Mouse (Mus musculus): ENCODE data around the gene Srebf2.
"Not testable (repeated sequence)": the region's sequence is repeated elsewhere in the genome, so short reads cannot be mapped to it uniquely, and the experiment has no call there.

Srebf2 gene

DNA sequence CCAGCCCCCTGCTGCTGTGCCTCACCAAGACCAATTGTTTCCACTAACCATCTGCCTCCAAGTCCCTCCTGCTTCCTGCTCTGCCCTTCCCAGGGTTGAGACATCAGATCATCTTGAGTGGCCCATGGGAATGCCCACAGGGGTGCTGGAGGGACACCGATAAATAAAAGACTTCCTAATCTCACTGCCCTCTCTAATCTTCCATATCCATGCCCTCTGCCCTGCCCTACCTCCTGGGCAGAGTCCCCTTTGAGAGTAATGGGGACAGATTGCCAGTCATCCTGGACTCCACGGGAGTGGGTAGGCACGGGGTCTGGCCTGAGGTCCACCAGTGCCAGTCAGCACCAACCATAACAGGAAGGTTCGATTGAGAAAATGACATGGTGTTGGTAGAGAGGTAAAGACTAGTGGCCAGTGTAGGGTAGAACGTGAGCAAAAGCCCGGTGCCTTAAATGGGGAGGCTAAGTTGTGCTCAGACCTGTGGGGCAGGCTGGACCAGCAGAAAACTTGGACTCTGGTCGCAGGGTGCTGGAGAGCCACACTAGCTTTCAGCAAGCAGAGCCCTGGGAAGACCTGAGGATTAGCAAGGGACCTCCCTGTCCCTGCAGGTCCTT, 77.7 kb downstream of the Srebf2 start:
- in situ Hi-C loops (cut with MseI, MboI): no loop called here

DNA sequence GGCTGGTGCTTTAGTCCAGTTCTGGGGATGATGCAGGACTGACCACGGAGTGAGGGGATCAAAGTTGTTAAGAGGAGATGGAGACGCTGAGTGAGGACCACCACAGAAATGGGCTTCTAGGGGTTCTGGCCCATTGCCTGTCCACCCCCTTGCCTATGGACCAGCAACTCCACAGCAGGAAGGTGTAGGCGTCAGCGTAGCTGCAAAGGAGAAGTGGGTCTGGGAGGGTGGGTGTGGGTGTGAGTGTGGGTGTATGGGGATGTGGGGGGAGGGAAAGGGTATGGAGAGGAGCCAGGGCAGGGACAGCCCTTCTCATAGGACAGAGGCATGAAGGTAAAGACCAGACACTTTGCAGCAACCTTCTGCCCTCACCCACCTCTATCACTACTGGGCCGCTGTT, 78.8 kb downstream of the Srebf2 start:
- in situ Hi-C loops (cut with MseI, MboI): no loop called here

DNA sequence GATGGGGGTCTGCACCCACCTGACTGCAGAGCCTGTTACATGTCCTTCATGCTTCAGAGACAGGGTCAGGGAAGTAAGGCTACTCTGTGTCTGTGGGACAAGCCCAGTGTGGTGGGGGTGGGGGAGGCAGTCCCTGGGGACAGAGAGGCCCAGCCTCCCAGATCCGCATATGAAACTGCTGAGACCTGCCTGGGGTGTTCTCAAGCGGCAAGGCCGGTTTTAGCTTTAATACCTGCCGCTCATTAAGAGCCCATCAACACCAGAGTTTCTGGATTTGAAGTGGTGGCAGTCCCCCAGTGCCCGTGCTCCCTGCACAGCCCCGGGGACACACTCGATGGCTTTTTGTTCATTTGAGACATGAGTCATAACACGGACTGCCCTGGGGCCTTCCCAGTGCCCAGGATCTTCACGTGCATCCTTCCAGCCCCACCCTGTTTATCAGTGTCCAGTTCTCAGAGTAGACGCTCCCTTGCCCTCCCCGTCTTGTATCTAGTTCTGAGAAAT, 82.6 kb downstream of the Srebf2 start:
- in situ Hi-C loops (cut with MseI, MboI): loop anchor here (10.0 kb wide), 1 partner anchor 165 kb away; the partner anchor contains the start of gene Mei1 (in 2 of the 2)

DNA sequence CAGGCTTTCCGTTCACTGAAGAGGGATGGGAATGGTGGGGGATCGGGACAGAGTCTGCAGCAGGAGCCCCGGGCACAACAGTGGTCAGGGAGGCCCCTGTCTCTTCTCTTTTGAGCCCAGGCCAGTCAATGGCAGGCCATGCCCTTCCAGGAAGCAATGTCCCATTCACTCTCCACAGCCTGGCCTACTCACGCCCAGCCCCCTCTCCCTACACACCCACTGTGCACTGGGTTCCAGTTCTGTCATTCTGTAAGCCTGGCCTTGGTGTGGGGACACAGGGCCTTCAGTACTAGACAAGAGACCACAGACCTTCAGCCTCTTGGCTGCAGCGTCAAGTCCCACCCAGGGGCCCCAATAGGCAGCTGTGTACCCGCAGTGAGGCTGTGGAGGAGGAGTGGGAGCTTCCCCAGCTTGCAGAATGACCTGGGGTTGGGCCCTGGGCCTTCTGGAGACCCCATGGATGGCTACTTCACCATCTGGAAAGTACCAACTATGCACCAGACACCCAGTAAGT, 83.2 kb downstream of the Srebf2 start:
- in situ Hi-C loops (cut with MseI, MboI): loop anchor here (10.0 kb wide), 1 partner anchor 165 kb away; the partner anchor contains the start of gene Mei1 (in 2 of the 2)

DNA sequence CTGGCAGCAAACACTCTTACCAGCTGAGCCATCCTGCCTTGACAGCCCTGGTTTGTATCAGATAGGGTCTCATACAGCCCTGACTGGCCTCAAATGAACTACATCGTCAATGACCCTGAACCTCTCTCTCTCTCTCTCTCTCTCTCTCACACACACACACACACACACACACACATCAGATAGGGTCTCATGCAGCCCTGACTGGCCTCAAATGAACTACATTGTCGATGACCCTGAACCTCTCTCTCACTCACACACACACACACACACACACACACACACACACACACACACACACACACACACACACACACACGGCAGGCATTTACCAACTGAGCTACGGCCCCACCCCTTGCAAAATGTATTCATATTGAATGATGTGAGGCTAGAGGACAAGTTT, 84.1 kb downstream of the Srebf2 start:
- in situ Hi-C loops (cut with MseI, MboI): loop anchor here (10.0 kb wide), 1 partner anchor 166 kb away; the partner anchor contains the start of gene Mei1 (in 2 of the 2)

DNA sequence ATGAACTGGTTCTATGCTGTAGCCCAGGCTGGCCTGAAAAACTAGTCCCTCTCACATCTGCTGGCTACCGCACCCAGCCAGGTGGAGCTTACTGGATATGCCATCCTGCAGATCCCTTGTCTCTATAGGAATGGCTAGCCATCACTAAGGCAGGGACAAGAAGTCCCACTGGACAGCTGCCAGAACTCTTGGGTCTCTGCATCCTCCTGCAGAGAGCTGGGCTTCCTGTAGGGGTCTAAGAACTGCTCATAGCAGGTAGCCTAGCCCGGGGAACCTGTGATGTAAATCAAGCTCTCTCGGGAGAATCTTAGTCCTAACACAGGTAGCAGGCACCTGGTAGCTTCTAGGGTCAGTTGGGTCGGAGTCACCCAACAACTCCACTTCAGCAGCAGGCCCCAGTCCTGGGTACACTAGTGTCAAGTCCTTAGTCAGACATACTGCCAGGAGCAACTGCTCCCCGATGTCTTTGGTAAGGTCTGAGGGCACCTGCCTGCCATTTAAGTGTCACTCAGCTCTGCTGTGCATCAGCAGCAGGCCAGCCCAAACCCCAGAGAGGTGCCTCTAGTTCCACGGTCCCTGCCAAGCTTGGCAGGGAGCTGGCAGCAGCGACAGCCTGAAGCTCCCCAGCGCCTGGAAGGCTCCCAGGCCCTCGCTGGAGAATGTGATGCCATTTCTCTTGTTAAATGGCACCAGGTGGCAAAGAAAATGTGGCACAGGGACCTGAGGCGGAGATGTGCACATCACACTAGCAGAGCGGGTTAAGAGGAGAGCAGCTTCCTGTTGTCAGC, 84.8 kb downstream of the Srebf2 start:
- in situ Hi-C loops (cut with MseI, MboI): loop anchor here (10.0 kb wide), 1 partner anchor 167 kb away; the partner anchor contains the start of gene Mei1 (in 2 of the 2)

DNA sequence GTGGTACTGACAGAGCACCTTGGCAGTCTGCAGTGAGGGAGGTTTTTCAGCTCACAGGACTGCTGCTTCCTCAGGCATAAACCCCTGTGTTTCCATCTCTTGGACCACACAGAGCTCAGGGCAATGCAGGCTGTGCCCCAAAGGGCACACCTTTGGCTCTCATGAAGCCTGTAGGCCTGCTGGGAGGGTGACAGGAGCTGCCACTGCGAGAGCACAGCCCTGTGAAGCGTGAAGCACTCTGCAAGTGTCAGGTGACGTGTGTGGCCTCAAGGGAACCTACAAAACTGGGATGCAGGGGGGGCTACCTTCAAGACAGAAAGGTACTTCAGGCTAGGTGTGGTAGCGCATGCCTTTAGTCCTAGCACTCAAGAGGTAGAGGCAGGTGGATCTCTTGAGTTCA, 85.7 kb downstream of the Srebf2 start:
- in situ Hi-C loops (cut with MseI, MboI): loop anchor here (10.0 kb wide), 1 partner anchor 168 kb away; the partner anchor contains the start of gene Mei1 (in 2 of the 2)

DNA sequence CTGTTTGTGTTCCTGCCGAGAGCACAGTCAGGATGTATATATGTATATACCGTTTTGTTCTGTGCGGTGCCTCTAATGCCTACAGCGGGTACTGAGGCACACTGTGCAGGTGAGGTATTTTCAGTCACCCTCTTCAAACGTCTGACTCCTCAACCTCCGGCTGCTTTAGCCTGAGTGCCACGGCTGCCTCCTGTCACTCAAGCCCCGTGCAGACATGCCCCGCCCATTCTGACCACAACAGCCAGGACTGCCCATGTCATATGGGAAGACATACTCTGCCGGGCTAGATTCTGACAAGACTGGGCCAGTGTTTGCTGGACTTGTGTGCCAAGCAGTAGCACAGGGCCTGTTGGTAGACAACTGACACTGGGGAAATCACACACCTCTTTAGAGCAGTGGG, 88.7 kb downstream of the Srebf2 start:
- in situ Hi-C loops (cut with MseI, MboI): loop anchor here (10.0 kb wide), 1 partner anchor 171 kb away; the partner anchor contains the start of gene Mei1 (in 2 of the 2)

DNA sequence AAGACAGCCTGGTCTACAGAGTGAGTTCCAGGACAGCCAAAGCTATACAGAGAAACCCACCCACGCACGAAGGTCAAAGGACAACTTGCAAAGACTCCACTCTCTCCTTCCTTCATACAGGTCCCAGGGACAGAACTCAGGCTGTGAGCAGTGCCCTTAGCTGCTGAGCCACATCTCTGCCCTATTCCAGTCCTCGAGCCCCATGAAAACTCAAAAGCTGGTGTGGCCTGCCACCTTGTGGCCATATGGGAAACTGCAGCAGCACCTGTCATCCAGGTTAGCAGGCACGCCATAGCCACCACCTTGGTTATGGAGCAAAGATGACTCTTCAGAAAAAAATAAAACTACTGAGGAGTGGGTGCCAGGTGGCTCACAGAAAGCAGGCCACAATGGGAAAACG, 89.6 kb downstream of the Srebf2 start:
- in situ Hi-C loops (cut with MseI, MboI): loop anchor here (10.0 kb wide), 1 partner anchor 172 kb away; the partner anchor contains the start of gene Mei1 (in 2 of the 2)

DNA sequence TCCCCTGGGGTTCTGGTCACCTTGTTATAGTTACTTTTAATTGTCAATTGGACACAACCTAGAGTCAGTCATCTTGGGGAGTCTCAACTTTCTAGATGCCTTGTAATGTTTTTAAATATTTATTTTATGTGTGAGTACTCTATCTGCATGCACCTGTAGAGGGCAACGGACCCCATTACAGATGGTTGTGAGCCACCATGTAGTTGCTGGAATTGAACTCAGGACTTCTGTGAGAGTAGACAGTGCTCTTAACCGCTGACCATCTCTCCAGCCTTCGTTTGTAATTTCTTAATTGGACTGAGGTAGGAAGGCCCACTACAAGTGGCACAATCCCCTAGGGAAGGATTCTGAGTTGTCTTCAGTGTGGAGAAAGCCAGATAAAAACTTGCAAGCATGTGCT, 96.3 kb downstream of the Srebf2 start:
- in situ Hi-C loops (cut with MseI, MboI): no loop called here

DNA sequence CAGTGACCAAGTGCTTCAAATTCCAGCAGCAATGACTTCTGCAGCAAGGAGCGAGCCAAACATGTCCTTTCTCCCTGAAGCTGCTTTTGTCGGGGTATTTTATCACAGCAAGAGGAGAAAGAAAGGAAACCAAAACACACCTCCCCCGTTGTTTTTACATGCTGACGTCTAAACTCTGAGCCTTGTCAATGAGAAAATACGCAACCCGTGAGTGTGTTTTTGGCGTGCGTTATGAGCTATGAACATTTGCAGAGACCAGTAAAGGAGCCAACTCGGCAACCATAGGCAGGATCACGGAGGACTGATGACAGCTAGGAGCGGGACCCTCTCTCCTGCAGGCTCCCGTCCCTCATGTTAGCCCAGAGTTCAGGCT, 96.7 kb downstream of the Srebf2 start:
- in situ Hi-C loops (cut with MseI, MboI): no loop called here

DNA sequence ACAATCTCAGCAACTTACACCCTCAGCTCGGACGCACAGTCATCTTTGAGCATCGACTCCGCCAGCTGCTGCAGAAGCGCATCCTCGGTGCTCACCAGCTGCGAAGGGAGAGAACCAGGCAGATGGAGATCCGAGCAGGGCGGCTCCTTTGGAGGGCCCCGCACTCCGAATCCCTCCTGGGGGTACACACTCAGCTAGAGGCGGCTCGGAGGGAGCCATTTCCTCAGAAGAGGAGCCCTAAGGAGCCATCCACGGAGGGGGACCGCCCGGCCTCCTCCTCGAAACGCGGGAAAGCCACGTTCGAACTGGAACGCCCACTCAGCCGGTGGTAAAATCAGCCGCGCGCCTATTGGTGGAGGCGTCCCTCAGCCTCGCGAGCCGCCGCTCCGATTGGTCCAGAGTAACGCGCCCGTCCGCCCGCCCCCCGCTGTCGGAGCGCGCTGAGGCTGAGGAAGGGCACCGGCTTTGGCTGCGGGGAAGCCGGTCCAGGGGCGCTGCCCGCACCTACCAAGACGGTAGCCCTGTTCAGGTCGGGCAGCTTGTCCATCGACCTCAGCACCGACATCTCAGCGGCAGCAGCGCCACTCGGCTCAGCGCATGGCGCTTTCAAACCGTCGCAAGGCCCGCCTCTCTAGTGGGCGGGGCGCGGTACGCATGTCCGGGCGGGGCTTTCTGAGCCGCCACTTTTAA, 97.3 kb downstream of the Srebf2 start, which contains the start of gene Cenpm:
TSS of gene Cenpm (minus strand) at position 634 of the 690 bp plus-strand sequence.
- in situ Hi-C loops (cut with MseI, MboI): no loop called here

DNA sequence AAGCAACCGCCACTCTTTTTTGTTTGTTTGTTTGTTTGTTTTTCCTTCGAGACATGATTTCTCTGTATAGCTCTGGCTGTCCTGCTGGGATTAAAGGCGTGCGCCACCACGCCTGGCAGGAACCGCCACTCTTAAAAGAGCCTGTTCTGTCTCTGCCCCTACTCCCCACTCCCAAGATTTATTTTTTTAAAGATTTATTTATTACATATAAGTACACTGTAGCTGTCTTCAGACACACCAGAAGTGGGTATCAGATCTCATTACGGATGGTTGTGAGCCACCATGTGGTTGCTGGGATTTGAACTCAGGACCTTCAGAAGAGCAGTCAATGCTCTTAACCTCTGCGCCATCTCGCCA, 97.8 kb downstream of the Srebf2 start:
- in situ Hi-C loops (cut with MseI, MboI): not testable (repeated sequence)

DNA sequence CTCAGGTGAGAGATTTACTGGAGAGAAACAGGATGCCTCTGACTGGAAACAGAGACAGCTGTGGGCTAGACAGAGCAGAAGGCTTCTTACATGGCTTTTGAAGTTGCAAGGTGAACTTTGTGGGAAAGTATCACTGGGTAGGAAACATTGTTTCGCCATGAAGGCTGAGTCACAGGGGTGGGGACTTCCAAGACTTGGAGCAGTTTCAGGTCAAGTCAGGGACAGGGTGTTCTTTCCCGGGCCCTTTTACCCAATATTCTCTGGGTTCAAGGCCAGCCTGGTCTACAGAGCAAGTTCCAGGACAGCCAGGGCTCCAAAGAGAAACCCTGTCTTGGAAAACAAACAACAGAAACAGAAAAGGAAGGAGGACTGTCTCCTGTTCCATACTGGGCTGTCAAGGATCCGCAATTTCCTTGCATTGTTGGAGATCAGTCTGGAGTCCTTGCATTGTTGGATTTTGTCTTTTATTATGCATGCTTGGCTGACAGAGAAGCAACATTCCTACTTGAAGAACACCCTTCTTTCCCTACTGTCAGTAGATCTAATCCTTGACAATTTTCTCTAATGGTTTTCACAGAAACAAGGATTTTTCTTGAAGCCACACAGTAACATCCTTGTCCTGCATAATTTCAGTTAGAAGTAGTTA, 100.3 kb downstream of the Srebf2 start:
- in situ Hi-C loops (cut with MseI, MboI): no loop called here

DNA sequence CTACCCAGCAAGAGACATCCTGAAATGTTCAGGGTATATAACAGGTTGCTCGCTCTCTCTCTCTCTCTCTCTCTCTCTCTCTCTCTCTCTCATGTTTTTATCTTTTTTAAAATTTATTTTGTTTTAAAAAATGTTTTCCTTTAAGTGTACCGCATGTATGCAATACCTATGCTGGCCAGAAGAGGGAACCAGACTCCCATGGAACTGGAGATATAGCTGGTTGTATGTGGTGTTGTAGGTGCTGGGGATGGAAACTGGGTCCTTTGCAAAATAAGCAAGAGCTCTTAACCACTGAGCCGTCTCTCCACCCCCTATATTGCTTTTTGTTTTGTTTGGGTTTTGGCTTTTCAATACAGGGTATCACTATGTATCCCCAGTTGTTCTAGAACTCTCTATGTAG, 104.6 kb downstream of the Srebf2 start:
- in situ Hi-C loops (cut with MseI, MboI): no loop called here

DNA sequence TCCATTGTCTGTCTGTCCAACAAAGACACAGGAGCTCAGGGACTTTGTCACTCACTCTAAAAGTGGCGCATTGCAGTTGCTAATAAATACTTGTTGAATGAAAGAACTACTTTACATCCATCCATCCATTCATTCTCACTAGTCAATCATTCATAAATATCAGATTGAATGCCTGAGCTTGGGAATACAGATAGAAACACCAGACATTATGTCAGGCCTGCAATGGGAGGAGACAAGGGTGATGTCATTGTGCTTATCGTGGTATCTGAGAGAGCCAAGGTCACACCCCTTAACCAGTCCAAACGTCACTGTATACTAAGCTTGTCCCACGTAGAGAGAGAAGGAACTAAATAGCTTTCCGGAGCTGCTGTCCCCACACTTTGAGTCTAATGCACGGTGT, 105.1 kb downstream of the Srebf2 start, which contains the start of gene 1500009C09Rik:
TSS of gene 1500009C09Rik (plus strand) at position 301 of the 400 bp plus-strand sequence.
- in situ Hi-C loops (cut with MseI, MboI): no loop called here

Measured in mouse trophoblast stem cell (cell line).